Mouse (Mus musculus) megakaryocyte, embryonic 14.5 days (primary cell): ENCODE measurements around the gene Sox8.

ENCODE experiments used
- FLI1 ChIP-seq: IDR thresholded peaks from 2 replicates; pipeline ENCODE4 v1.6.1; 2012; ENCODE audit warnings: low read length, inconsistent platforms, mixed read lengths
- GATA1 ChIP-seq: IDR thresholded peaks from 3 replicates; pipeline ENCODE4 v1.6.1; 2012; ENCODE audit warnings: mixed read lengths, low read length, inconsistent platforms, borderline replicate concordance

DNA sequence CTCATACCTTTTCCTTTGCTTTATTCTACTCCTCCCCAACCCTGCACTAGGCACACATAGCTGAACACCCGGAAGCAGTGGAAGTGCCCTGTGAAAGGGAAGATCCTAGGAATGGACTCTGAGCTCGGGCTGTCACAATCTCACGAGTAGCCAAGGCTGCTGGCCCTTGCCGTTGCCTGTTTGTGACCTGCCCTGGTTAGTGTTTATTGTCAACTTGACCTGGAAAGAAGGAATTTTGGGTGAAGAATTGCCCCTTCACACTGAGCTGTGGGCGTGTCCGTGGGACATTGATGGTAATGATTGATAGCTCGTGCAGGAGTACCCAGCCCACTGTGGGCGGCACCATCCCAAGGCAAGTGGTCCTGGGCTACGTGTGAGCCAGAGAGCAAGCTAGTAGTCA lies 14.2 kb upstream of the Sox8 start:
- TF ChIP-seq FLI1: no peak
- no peak for TF ChIP-seq GATA1
